In the genomic region with DNA sequence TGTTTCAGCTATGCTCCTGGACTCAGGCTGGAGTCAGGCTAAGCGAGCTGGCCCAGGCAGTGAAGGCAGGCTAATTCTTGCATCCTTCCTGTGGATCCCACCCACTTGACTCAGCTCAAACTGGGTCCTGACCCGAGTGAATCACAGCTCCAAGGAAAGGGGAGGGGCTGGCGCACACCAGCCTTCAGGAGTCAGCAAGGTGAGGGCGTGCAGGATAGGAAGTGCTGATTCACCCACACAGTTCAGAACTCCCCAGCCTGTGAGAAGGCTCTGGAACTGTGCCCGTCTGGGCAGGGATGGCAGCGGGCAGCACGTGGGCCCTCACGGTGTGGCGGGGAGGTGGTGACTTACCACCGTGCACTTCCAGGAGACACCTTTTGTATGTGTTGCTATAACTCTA, we compare ENCODE assay signal across 8 mouse cellular contexts. TPM values are rescaled to one million over a fixed set of nuclear protein-coding genes. Genes with fewer than 3 reads are reported as not detected.
DNase-seq lines count a peak whose midpoint lies in the region; ATAC-seq and TF ChIP-seq lines count a peak whose summit lies in the region.

No protein-coding gene starts in this region.

- H3K9me3 ChIP-seq in E14TG2a.4 (ENCODE audit: low read length), result no peaks in the 10 kb centered on the region
- no peaks in the 10 kb centered on the region for H3K9me3 ChIP-seq in hindbrain, postnatal 0 days (ENCODE audit: low read length)
- H3K9me3 ChIP-seq in midbrain, embryonic 14.5 days (ENCODE audit: control insufficient read depth, low read length), result no peaks in the 10 kb centered on the region

- DNase-seq in adrenal gland, postnatal 10 days, result peak; percentile 75
- peak; percentile 54 for DNase-seq in heart, adult 8-10 months (ENCODE audit: low spot score)
- DNase-seq in kidney, postnatal 10 days, result peak; percentile 49
- peak; percentile 70 to 89 for DNase-seq in urinary bladder, adult 18-20 months (ENCODE audit: low spot score in 2 of 2)
- DNase-seq in hindbrain, postnatal 0 days (ENCODE audit: low spot score), result no peak
- no peak for DNase-seq in midbrain, embryonic 14.5 days
- DNase-seq in layer of hippocampus, postnatal 36 days, result no peak

- H3K9ac ChIP-seq in hindbrain, postnatal 0 days (replicated peaks; ENCODE audit: low read length), result no peak overlapping the region
- H3K9ac ChIP-seq in midbrain, embryonic 14.5 days (replicated peaks; ENCODE audit: low read length), result no peak overlapping the region

- H3K36me3 ChIP-seq in E14TG2a.4 (ENCODE audit: insufficient read depth, low read length), result no peaks in the 10 kb centered on the region
- no peaks in the 10 kb centered on the region for H3K36me3 ChIP-seq in hindbrain, postnatal 0 days (ENCODE audit: insufficient read depth, low read length)
- H3K36me3 ChIP-seq in midbrain, embryonic 14.5 days (ENCODE audit: control insufficient read depth, insufficient read depth, low read length), result no peaks in the 10 kb centered on the region

- peaks cover 21% of the 10 kb centered on the region for H3K4me1 ChIP-seq in E14TG2a.4 (replicated peaks; ENCODE audit: low read depth, low read length)
- no peaks in the 10 kb centered on the region for H3K4me1 ChIP-seq in hindbrain, postnatal 0 days (ENCODE audit: insufficient read depth, low read length)
- no peaks in the 10 kb centered on the region for H3K4me1 ChIP-seq in midbrain, embryonic 14.5 days (ENCODE audit: control insufficient read depth, insufficient read depth, low read length)

- H3K27me3 ChIP-seq in E14TG2a.4 (ENCODE audit: insufficient read depth, low read length), result 0 out of 2 replicates have a peak, but pooled peaks cover 9% of the 10 kb centered on the region
- no peaks in the 10 kb centered on the region for H3K27me3 ChIP-seq in hindbrain, postnatal 0 days (ENCODE audit: insufficient read depth, low read length)
- H3K27me3 ChIP-seq in midbrain, embryonic 14.5 days (ENCODE audit: control insufficient read depth, insufficient read depth, low read length), result no peaks in the 10 kb centered on the region

- H3K4me2 ChIP-seq in hindbrain, postnatal 0 days (ENCODE audit: low read depth, low read length), result no peak overlapping the region
- H3K4me2 ChIP-seq in midbrain, embryonic 14.5 days (ENCODE audit: low read length), result no peak overlapping the region

- 71% methylated on average over 10 of the region's 10 CpGs for WGBS in hindbrain, postnatal 0 days
- WGBS in midbrain, embryonic 14.5 days, result 86% methylated on average over 10 of the region's 10 CpGs

- no peak overlapping the region for H3K27ac ChIP-seq in hindbrain, postnatal 0 days
- no peak overlapping the region for H3K27ac ChIP-seq in midbrain, embryonic 14.5 days (replicated peaks; ENCODE audit: low read depth, low read length)

- no peak for ATAC-seq in hindbrain, postnatal 0 days
- ATAC-seq in midbrain, embryonic 14.5 days (ENCODE audit: low FRiP score, low TSS enrichment), result no peak

- peak overlapping the region; percentile 68 for H3K4me3 ChIP-seq in E14TG2a.4 (replicated peaks; ENCODE audit: low read length)
- H3K4me3 ChIP-seq in hindbrain, postnatal 0 days (ENCODE audit: low read length), result no peak overlapping the region
- no peak overlapping the region for H3K4me3 ChIP-seq in midbrain, embryonic 14.5 days (replicated peaks; ENCODE audit: low read depth, low read length)

- TF ChIP-seq CTCF in E14TG2a.4 (conservative IDR thresholded peaks at IDR 0.05; ENCODE audit: low read length), result no peak
- no peak for TF ChIP-seq CTCF in hindbrain, postnatal 0 days (IDR thresholded peaks at IDR 0.05; ENCODE audit: low read depth)

RNA-seq across cellular contexts. Expression of gene Proser2, which starts 11.8 kb away (rescaled TPM):
- 1 to 10 TPM; 7.9 to 9.8 TPM for total RNA-seq in adrenal gland, postnatal 10 days (2021)
- total RNA-seq in heart, adult 8-10 months (2022), result 10 to 100 TPM in 3 of 4 experiments, 1 to 10 TPM in 1; 8.5 to 15.9 (median 14.0) TPM
- 8.9 and 9.8 TPM in 2 replicates for total RNA-seq in hindbrain, postnatal 0 days (2014; rRNA removed)
- 8.0 and 10.2 TPM in 2 replicates for polyA plus RNA-seq in hindbrain, postnatal 0 days (2015; fragmentation: Nextera tagmentation; extraction: Ambion mirVana)
- 4.0 and 4.1 TPM in 2 replicates for polyA plus RNA-seq in midbrain, embryonic 14.5 days (2014; fragmentation: Nextera tagmentation; extraction: Ambion mirVana)
- 1 to 10 TPM; 2.2 to 2.3 TPM for total RNA-seq in layer of hippocampus, postnatal 36 days (2021)

Comparison
In these comparisons a context has a peak if more than half of its experiments do, and no peak if none do; other contexts are left out.
1. DNase-seq: peak in adrenal gland, postnatal 10 days (single experiment), heart, adult 8-10 months (single experiment), kidney, postnatal 10 days (single experiment) and urinary bladder, adult 18-20 months (2 of 2); none in hindbrain, postnatal 0 days (single experiment), midbrain, embryonic 14.5 days (single experiment) and layer of hippocampus, postnatal 36 days (0 of 2).